Mouse (Mus musculus): ENCODE measurements around the gene Ap3s2.

DNA sequence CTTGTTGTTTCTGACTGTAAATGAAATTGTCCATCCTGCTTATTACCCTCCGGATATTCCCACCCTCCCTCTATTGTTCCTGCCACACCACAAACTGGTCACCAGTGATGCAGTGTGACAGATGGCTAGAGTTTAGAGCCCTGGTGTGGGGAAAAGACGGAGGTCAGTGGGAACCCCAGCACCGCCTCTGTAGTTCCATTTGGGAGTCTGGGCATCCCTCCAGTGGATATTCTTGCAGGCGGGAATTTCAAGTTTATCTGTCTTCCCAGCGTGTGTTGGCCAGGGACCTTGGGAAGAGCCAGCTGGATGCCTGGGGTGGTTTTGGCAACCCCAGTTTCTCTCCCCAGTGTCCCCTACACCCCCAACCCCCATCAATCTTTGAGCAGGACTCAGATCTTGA is 14.0 kb upstream of the Ap3s2 start:
- TF ChIP-seq ZNF384 (IDR thresholded peaks at IDR 0.05; ENCODE audit: low read depth, low read length) (no peak), CHD2 (IDR thresholded peaks at IDR 0.05; ENCODE audit: low read depth, low read length) (no peak), ZC3H11A (IDR thresholded peaks at IDR 0.05; ENCODE audit: borderline replicate concordance, low read depth, low read length) (no peak), HCFC1 (IDR thresholded peaks at IDR 0.05; ENCODE audit: borderline replicate concordance, insufficient read depth, low read length) (no peak)
